Mouse (Mus musculus): Measurements from ENCODE around the gene Slc8a1. TPM values are rescaled to one million over a fixed set of nuclear protein-coding genes. Genes with fewer than 3 reads are reported as not detected.

The Slc8a1 gene
- total RNA-seq, 1 experiment from 2014 or later: 5.5 TPM

DNA sequence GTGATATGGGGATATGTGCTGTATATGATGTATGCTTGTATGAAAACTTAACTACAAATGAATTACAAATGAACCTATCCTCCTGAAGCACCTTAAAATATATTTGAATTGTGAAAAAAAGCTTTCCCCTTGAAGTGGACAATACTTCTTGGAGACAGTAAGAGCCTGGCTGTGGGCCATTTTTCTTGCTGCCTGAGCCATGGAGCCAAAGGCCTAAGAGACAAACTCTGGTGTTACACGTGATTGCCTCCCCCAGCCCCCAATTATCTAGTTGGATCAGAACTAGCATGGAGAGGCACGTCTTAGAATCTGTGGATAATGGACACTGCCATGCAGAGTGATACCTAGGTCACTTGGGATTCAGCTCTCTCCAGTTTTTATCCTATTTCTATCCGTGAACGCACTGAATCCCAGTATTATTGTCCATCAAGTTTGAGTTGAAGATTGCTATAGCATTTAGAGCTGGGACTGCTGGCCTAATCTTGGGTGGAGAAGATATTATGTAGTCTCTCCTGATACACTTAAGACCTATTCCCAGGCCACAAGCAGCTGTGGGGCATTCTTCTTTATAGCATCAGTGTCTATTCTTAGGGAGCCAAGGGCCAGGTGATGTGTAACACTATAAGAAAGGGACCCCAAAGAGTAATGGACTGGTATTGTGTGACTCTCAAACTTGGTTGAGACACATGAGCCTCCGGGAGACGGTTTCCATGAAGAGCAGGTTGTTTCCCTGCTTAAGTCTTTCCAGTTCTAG, 321.6 kb downstream of the Slc8a1 start:
- no peak for DNase-seq

DNA sequence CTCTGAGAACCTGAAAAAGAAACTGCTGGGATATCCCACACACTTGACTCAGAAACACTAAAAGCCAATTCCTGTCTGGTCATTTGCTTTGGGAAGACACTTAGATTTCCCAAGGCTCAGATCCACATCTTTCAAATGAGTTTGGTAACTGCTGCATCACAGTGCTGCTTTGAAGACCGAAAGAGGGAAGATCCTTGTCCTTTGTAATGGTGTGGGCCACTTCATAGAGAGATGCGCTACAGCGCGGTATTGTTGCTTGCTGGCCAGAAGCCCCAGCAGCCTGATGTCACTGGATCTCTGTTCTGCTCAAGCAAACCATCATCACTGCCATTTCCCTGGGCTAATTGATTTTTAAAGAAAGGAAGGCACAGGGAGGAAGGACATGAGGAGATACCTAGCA, 325.4 kb downstream of the Slc8a1 start:
- no peak for DNase-seq

DNA sequence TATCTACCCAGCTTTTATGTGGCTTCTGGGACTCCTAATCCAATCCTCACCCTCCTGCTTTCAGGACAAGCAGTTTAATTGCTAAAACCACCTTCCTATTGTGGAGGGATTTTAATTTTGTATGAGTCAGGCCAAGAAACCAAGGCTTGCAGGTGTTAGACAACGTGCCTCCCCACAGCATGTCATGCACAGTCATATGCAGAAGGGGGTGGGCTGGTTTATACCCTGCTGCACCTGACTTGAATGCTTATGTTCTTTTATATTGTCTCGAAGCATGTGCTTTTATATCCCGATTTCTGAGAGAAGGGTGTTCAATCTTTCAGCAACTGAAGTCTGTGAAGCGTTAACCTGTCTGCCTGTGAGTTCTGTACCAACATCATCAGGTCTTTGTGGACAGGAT, 334.0 kb downstream of the Slc8a1 start:
- no peak for DNase-seq

DNA sequence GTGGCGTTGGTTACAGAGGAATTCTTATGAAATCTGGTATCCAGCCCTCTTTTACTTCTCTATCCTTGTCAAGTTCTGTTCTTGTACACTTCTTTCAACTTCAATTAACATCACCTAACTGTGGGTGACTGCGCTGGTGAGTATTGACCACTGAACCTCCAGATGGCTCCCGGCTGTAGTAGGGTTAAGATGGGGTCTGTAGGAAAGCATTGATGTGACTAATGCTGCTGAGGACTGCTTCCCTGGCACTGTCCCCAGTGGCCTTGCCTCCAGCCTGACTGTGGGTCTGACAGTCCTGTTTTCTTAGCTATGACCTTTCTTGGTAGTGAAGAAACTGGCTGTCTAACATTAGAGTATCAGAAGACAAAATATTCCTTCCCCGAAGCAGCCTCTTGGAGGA, 335.1 kb downstream of the Slc8a1 start:
- DNase-seq: peak; percentile 71

DNA sequence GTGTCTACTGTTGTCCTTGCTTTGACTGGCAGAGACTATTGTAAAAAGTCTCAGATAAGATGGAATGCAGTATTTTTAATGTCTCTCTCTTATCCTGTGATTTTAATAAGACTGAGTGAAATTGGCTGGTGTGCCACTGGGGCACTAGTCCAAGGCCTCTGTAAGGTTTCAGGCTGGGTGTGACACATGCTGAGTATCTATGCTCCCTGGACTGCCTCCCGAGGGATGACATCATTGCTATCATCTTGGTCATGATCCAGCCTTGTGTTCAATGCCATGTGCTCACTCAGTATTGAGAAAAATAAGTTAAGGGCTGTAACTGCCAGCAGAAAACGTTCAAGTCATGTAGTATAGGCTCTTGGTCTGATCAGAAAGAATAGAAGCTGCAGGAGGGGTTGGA, 335.5 kb downstream of the Slc8a1 start:
- peak; percentile 69 for DNase-seq

DNA sequence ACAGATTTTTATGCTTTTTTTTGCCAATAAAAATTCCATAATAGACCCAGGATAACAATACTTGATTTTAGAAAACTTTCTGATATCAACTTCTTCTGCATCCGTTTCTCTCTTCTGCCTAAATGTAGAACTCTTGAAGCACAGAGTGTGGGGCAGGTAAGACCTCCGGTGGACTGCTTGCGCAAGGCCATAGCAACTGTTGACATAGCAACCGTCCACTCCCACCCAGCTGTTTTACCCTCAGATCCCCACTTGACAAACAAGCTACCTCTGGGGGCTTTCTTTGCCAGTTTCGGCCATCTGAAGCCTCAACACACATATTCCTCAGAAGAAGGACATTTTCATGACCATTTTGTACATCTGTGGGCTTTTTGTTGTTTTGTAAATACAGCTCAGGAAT, 337.8 kb downstream of the Slc8a1 start:
- no peak for DNase-seq

DNA sequence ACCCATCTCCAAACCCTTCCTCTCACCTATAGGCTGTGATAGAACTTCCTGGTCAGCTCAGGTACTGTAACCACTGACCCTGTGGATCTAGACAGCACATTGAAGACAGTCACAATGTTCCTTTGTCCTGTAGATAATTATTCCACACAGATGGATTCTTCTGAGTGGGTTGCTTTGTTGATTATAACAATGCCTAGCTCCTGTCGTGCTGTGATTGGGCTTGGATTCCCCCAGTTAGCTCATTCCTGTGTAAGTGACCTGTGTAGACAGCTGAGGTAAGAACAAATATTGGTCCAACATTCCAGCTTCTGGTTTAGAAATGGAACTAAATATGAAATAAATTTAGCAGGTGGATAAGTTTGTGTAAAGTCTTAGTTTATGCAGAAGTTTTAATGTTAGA, 340.7 kb downstream of the Slc8a1 start:
- no peak for DNase-seq

DNA sequence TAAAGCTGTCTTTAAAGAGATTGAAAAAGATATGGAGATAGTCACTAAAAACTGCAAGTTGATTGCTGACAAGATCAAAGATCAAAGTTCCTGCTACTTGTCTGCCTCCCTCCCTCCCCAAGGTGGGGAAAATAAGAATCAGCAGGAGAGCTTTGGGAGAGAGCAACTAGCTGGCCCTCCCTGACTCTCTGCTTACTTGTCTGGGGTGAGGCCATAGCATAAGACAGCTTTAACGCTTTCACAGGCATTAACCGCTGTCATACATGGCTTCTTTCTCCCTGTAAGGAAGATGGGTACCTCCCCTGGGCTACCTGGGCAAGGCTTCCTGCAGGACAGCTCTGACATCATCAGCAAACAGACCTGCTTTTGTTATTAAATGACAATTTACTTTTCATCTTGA, 344.1 kb downstream of the Slc8a1 start:
- DNase-seq: no peak

DNA sequence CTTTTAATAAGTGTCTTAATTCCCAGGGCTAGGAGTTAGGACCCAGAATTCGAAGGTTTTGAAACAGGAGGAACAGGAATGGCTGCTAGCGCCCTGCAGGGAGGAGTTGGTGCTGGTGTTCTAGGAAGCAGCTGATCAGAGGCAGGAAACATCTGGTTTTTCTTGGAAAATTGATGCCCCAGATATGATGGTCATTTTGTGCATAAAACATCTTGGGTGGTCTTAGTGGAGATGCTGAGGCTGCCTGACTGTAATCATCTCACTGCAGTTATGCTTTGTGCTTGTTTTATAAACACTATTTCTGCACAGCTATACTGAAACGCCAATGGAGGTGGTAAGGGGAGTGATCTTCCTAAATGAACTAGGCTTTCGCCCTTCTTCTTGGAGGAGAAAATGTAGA, 345.1 kb downstream of the Slc8a1 start:
- DNase-seq: no peak

DNA sequence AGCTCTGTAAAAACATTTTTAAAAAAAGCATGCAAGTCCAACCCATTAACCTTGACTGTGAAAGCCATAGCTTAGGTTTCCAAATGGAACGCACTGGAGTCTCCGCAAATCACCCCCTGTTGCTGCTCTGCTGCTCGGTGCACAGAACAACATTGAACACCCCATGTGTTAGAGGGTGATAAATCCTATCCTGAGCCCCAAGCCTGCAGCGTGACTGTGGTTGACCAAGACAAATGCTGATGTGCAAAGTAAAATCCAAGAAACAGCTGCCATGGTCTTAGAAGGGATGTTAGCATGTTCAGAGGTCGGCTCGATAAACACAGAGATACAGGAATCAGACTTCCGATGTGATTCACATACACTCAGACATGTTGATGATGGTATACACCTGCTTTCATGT, 346.7 kb downstream of the Slc8a1 start:
- DNase-seq: no peak

DNA sequence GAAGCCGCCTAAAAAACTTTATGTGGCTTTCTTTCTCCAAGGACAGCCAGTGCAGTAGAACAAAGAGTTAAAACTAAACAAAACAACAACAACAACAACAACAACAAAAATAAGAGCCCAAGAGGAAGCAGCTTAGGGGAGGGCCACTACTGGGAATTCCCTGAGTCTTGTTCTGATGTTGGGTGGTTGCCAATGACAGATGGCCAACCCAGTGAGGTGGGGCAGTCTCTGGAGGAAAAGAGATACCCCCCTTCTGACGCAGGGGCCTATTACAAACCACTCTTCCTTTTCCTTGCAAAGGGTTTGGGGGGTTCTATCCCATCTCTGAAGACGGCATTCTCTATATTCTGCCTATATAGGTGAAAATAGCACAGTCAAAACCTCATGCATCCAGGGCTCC, 347.4 kb downstream of the Slc8a1 start:
- DNase-seq: no peak

DNA sequence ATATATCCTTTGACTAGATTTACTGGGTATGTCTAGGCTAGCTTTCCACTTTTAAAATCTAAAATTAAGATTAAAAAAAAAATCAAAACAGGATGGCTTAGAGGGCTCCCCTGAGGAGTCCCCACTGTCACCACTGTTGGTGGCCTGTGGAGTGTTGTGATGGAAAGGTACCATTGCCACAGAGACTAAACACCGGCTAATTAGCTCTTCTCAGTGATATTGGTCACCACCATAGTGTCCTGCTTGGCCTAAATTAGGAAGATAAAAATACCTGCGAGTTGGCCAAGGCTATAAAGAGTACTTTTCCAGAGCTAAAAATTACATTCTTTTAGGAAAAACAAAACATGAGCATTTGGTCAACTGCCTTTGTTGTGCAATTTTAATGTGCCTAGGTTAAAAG, 352.1 kb downstream of the Slc8a1 start:
- DNase-seq: no peak

DNA sequence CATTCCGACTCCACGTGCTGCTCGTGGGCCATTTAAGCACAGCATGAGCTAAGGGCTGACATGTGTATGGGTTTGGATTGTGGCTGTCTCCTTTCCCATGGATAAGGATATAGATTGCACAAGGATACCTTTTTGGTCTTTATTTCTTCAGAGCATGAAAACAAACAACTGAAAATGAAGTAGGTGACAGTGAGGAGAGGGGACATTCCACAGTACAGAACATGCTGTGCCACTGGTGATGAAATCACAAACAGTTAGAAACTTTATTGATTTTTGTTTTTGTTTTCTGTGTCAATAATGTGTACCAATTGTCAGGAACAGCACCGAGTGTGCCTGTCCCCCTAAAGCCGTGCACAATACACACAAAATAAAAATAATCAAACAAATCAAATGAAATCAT, 352.7 kb downstream of the Slc8a1 start:
- DNase-seq: no peak

DNA sequence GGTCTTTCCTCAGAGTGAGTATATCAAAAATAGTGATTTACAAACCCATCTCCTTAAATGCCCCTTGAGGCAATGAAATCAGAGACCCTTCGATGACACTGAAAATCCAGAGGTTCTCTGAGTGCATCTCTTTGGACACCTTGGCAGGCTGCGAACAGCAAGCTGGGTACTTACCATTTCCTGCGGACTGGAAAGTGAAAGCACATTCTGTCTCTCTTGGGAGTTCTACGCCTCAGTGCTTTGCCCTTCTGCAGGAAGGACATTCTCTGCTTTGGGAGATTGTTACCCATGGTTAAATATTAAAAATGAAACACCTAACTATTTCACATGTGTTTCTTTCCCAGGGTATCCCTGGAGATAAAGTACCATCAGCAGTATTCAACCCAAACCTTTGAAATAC, 354.7 kb downstream of the Slc8a1 start:
- DNase-seq: no peak

DNA sequence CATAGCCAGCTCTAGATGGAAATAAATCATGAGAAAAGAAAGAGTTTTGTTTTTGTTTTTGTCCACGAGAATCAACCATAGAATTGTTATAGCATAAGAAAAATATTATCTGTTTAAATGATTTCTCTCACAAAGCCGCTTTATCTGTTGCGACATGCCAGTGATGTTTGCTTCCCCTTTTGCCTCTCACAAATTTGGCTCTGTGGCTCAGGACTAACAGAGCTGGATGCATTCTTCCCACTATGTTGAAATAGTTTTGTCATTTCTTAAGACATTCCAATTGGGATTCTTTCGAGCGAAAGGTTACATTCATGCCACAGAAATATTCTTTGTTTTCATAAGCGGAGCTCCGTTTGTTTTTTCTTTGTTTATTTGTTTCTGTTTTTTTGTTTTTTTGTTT, 359.7 kb downstream of the Slc8a1 start:
- no peak for DNase-seq

DNA sequence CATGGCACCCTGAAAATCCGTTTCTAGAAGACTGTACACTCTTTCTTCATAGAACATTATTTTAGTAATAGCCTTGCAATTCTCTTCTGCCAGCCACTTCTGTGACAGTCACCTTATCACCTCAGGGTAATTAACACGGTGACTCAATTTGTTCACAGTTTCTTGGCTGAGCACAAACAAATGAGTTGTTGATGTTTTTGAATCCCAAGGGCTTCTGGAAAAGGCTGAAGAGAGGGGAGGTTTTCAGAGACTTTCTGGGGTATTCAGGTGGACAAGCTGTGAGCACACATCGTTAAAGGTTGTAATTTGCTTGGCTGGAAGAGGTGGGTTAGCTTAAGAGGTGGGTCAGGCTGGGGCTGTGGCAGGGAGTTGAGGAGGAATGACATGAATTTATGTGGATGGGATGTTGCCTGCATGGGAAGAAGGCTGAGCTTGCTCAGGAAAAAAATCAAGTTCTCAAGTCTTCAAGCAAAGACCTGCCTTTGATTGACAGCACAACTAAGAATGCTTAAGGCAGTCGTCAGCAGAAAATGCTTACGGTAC, 360.3 kb downstream of the Slc8a1 start:
- no peak for DNase-seq

DNA sequence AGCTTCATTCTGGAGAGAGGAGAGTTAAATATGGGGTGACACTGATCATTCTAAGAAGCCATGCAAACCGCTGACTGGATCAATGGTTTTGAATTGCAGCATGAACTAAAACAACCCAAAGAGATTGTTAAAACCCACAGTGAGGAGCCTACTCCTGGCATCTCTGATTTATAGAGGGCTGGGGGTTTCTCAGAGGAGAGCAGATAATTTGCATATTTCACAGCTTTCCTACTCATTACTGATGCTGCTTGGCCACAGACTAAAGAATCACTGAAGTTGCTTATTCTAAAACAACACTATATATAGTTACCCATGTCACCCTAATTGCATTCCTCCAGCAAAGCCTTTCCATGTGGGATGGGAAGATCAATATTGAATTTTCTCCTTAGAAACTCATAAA, 361.0 kb downstream of the Slc8a1 start:
- no peak for DNase-seq

DNA sequence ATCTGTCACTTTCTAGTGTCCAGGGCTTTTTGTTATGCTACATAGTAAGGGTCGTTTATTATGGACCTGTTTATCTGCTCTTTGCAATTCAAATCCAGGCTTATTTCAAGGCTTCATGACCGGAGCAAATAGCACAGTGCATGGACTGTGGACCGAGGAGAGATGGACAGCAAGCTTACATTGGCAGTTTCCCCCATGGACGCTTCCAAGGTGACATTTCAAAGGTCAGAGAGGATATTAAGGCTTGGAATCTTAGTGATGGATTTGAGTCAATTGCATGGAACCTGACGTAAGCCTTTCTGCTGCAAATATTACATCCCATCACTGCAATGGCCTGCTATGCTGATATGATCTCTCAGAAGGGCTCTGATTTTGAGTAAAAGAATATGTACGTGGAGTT, 362.3 kb downstream of the Slc8a1 start:
- DNase-seq: no peak

DNA sequence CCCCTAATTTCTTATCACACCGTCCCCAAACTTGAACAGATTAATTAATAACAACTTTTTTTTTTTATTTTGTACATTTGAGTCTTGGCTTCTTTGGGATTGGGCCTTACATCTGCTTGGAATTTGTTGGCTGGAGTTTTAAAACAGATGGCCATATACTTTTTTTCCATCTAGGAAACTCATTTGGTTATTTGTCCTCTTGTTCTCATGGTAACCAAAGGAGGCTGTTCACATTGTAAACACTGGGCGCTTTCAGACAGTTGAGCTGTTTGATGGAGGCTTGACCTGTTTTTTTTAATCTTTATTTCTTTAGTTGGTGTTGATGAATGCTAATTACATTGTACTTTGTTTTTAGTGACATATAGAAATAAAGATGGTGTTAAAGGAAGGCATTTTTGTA, 369.1 kb downstream of the Slc8a1 start:
- DNase-seq: no peak

DNA sequence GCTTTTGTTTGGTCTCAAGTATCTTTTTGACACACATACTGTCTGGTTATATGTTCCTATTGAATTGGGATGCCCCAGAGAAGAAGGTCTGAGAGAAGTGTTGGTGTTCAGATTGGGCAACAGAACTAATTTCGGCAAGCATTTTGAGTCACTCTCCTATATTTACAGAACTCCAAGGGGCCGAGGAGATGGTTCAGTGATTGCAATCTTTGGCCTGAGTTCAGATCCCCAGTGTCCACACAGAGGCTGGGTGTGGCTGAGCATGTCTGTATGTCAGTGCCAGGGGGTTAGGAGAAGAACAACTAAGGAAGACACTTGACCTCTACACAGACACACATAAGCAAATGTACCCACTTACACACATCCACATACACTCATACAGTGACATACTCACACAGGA, 369.7 kb downstream of the Slc8a1 start:
- DNase-seq: no peak

DNA sequence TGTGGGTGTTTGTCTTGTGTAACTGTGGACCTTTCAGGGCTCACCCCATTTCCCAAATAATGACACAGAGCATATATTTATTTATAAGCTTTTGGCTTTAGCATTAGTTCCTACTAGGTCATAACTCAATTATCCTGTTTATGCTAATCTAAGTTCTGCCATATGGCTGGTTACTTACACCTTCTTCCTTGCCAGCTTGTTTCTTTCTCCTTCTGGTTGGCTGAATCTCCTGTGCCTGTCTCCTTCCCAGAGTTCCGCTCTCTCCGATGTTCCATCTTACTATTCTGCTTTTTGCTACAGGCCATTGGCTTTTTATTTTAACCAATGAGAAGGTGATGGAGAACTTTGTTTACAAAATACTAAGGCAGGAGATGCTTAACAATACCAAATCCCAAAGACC, 374.8 kb downstream of the Slc8a1 start:
- DNase-seq: no peak

DNA sequence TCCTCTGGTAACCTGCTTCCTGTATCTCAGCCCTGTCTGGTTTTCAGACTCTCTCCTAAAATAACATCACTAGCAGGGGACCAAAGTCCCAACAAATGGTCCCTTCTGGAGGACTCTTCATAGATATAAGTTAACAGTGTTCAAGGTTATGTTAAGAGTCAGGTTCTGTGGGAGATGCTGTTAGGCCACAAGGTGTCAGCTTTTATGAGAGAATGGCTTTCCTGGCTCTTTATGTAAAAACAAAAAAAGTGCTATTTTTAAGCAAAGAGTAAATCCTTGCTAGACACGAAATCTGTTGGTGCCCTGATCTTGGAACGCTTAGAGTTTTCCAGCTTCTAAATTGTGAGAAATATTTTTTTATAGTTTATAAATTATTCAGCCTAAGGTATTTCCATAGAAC, 377.6 kb downstream of the Slc8a1 start:
- no peak for DNase-seq

DNA sequence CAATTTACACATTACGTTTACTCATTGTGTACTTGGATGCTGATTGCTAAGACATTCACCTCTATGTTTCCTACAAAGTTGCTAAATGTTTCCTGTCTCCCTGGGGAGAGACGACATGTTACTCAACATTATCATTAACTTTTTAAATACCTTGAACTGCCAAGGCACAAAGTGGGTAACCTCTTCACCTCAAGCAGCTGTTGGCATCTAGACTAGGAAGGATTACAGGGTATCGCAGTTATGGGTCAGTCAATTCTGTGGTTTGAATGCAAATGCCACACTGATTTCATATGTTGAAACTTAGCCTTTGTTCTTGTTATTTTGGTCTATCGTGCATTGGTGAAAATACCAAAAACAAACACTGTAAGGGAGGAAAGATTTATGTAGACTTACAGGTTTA, 378.1 kb downstream of the Slc8a1 start:
- no peak for DNase-seq

DNA sequence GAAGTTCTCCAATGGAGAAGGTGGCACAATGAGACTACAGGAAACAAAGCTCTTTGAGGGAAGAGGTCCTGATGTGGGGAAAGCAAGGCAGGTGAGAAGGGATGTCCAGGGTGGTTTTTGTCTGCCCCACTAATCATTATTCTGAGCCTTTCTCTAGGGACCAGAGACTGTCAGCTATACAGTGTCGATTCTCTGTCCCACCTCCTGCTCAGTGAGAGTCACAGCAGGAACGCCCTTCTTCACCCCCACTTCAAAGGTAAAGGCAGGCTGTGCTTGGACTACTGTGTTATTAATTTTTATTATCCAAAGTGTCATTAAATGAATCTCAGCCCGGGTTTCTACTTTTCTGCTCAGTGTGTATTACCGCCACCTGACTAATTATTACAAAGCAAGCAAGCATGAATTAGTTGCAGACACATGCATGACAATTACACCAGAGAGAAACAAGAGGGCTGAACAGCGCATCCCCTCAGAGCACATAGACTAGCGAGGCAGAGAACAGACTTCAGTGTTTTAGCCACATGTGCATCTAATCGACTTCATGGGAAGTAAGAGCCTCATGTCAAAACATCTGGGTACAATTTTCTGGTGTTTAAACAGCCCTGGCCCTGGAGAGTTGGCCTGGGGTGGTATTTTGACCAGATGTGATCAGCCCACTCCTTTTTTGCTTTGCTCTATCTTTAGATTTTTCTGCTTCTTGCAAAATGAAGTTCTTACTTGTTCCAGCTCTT, 402.0 kb downstream of the Slc8a1 start:
- no peak for DNase-seq

All from adrenal gland, postnatal 25 days (tissue).